Mouse (Mus musculus) myocyte (in vitro differentiated cells): Measurements from ENCODE around the gene Slc35c1.

Experiments
- E2F4 ChIP-seq: IDR thresholded peaks from one replicate; pipeline ENCODE4 v1.6.1; 2011; ENCODE audit warnings: mild to moderate bottlenecking, control low read depth, moderate library complexity; ENCODE audit not compliant: insufficient read depth
- MAX ChIP-seq: IDR thresholded peaks from one replicate; pipeline ENCODE4 v1.6.1; 2011; ENCODE audit warnings: low read depth, mild to moderate bottlenecking, control low read depth
- POLR2A ChIP-seq: IDR thresholded peaks from one replicate; pipeline ENCODE4 v1.6.1; 2011; ENCODE audit warnings: low read depth, mild to moderate bottlenecking, control low read depth, moderate library complexity; ENCODE audit not compliant: insufficient read length
- POLR2AphosphoS2 ChIP-seq: IDR thresholded peaks from one replicate; pipeline ENCODE4 v1.6.1; 2011; ENCODE audit warnings: low read depth, control low read depth; ENCODE audit not compliant: insufficient read length
- SRF ChIP-seq: IDR thresholded peaks from one replicate; pipeline ENCODE4 v1.6.1; 2011; ENCODE audit warnings: low read depth; ENCODE audit not compliant: control insufficient read depth, insufficient read length
- TCF3 ChIP-seq: IDR thresholded peaks from one replicate; pipeline ENCODE4 v1.6.1; 2011; ENCODE audit warnings: low read depth, control low read depth; ENCODE audit not compliant: insufficient read length
- USF1 ChIP-seq: IDR thresholded peaks from one replicate; pipeline ENCODE4 v1.6.1; 2011; ENCODE audit warnings: low read depth, mild to moderate bottlenecking, control low read depth, moderate library complexity

DNA sequence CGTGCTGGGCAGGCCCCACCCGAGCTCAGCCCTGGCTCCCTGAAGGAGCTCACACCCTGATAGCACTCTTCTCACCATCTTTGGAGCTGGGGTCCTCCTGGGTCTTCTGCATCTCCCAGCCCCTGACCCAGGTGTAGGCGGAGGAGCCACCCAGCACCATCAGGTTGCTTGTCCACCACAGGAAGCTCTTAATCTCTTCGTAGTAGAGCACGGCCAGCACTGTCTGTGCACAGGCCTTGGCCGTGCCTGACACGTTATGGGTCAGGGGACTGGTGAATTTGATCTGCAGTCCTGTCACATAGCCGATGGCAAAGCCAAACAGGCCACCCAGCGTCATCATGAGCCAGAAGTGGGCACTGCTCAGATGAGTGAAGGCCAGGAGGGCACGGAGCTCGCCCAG is 6.2 kb downstream of the Slc35c1 start:
- TF ChIP-seq POLR2A (no peak), E2F4 (no peak), MAX (no peak), POLR2AphosphoS2 (no peak), TCF3 (no peak), SRF (no peak), USF1 (no peak)
